Mouse (Mus musculus) forebrain, embryonic 14.5 days (tissue): Measurements from ENCODE around the gene Nup50. TPM values are rescaled to one million over a fixed set of nuclear protein-coding genes. Genes with fewer than 3 reads are reported as not detected.

Source experiments
- ATAC-seq: fragments of 200-750 bp; cut with Nextera tagmentation; 2 replicates; pipeline ENCODE4 v1.8.0; 2017; ENCODE audit warnings: mild to moderate bottlenecking, moderate library complexity
- DNase-seq: peaks from one replicate; pipeline ENCODE4 v3.0.0-alpha.2; 2015; ENCODE audit warnings: low spot score
- H3K27ac ChIP-seq: fragments of 300-500 bp; sonication (generic); 2 replicates; pipeline ENCODE4 v1.5.1; 2014; ENCODE audit warnings: low read depth, mild to moderate bottlenecking, control low read depth, low read length, moderate library complexity
- H3K27me3 ChIP-seq: fragments of 300-500 bp; sonication (generic); replicated peaks from 2 replicates; pipeline ENCODE4 v1.6.1; 2014; ENCODE audit warnings: low read length, control low read depth, mixed read lengths; ENCODE audit not compliant: control insufficient read depth, insufficient read depth
- H3K36me3 ChIP-seq: fragments of 300-500 bp; sonication (generic); 2 replicates; pipeline ENCODE4 v1.6.1; 2014; ENCODE audit warnings: low read length, control low read depth; ENCODE audit not compliant: control insufficient read depth, insufficient read depth
- H3K4me1 ChIP-seq: fragments of 300-500 bp; sonication (generic); 2 replicates; pipeline ENCODE4 v1.6.1; 2014; ENCODE audit warnings: antibody characterized with exemption, low read length, control low read depth; ENCODE audit not compliant: control insufficient read depth, insufficient read depth
- H3K4me2 ChIP-seq: fragments of 300-500 bp; sonication (generic); 2 replicates; pipeline ENCODE4 v1.6.1; 2014; ENCODE audit warnings: mild to moderate bottlenecking, control low read depth, low read length
- H3K4me3 ChIP-seq: fragments of 300-500 bp; sonication (generic); 2 replicates; pipeline ENCODE4 v1.5.1; 2014; ENCODE audit warnings: low read depth, low read length, control low read depth
- H3K9ac ChIP-seq: fragments of 300-500 bp; sonication (generic); 2 replicates; pipeline ENCODE4 v1.6.1; 2014; ENCODE audit warnings: mild to moderate bottlenecking, low read length, control low read depth, moderate library complexity
- H3K9me3 ChIP-seq: fragments of 300-500 bp; sonication (generic); replicated peaks from 2 replicates; pipeline ENCODE4 v1.6.1; 2016; ENCODE audit warnings: low read length, control low read depth, mixed read lengths; ENCODE audit not compliant: control insufficient read depth
- WGBS: fragments of 180-500 bp; shearing (Covaris S2); extraction: QIAGEN DNeasy Blood & Tissue Kit; methylation state at CpG from one replicate; pipeline ENCODE4 v1.1.7; 2014; 5-methylcytosine and 5-hydroxymethylcytosine counted together
- polyA plus RNA-seq: library from polyadenylated mRNA; unstranded; fragments of >200 nt; fragmentation: Nextera tagmentation; extraction: Ambion mirVana; gene quantifications from 2 replicates; pipeline ENCODE4 v1.2.1, GENCODE M21; 2014

The Nup50 gene
- polyA plus RNA-seq, 1 experiment from 2014 or later = 28.3 TPM

DNA sequence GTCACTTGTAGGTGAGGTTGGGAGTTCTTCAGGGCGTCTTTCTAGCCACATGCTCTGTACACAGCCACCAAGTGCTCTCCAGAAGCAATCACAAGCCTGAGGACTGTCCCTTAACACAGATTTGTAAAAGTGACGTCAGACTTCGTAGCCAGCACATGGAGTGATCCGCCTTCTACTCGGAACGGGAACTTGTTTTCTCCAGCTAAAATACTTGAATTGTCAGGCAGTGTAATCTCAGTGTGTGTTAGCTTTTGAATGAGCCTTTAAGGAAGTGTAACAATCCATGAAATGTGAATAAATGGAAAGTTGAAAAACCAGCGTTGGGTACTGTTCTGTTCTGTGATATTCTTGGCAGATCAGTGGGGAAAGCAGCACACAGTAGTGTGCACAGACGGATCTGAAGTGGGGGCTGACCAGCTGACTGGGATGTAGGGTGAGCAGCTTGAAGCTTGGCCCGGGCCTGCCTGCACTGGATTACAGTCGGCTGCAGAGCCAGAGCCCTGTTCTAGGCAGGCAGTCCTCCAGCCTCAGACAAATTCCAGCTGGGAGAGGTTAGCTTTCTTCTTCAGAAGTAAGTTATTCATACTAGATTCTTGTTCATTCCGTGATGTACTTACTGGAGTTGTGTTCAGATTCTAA lies 19.6 kb downstream of the Nup50 start:
- no peaks in the 10 kb centered on the region for H3K27me3 ChIP-seq
- no peak for DNase-seq
- 66% methylated on average over 11 of the region's 11 CpGs for WGBS
- no peaks in the 10 kb centered on the region for H3K9me3 ChIP-seq
- no peaks in the 10 kb centered on the region for H3K4me1 ChIP-seq
- H3K9ac ChIP-seq = no peak overlapping the region
- H3K4me3 ChIP-seq = no peak overlapping the region
- H3K27ac ChIP-seq = no peak overlapping the region
- ATAC-seq = peak; percentile 48; the same call in 1 of the 2 replicates
- H3K36me3 ChIP-seq = peaks cover 60% of the 10 kb centered on the region
- no peak overlapping the region for H3K4me2 ChIP-seq

GRCm38 (mm10) chr15:84944319-84944718 lies 21.1 kb downstream of the Nup50 start:
- Histone ChIP-seq H3K36me3 (peaks cover 60% of the 10 kb centered on the region), H3K9ac (no peak overlapping the region), H3K4me2 (no peak overlapping the region), H3K27ac (no peak overlapping the region), H3K9me3 (no peaks in the 10 kb centered on the region), H3K4me1 (no peaks in the 10 kb centered on the region), H3K4me3 (no peak overlapping the region), H3K27me3 (no peaks in the 10 kb centered on the region)
- ATAC-seq (no peak), DNase-seq (no peak)
- 87% methylated on average over 5 of the region's 5 CpGs for WGBS

DNA sequence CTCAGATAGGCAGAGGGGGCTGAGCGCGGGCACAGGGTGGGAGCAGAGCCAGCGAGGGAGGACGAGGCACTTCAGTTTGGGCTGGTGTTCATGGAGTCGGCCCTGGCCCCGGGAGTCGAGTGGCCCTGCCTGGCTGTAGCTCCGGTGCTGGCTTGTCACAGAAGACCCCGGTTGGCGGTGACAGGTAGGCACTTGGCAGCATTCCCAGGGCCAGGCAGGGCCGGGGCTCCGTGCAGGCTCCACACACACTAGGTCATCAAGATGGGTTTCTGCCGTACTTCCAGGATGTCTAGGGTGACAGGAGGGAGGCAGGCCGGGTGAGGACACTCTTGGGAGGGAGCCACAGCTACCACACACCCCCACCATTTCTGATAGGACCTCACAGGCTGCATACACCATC lies 25.8 kb downstream of the Nup50 start:
- Histone ChIP-seq H3K27me3 (no peaks in the 10 kb centered on the region), H3K4me3 (no peak overlapping the region), H3K9me3 (no peaks in the 10 kb centered on the region), H3K9ac (no peak overlapping the region), H3K4me1 (no peaks in the 10 kb centered on the region), H3K4me2 (no peak overlapping the region), H3K36me3 (peaks cover 72% of the 10 kb centered on the region), H3K27ac (no peak overlapping the region)
- ATAC-seq = no peak
- DNase-seq = no peak
- WGBS = 82% methylated on average over 14 of the region's 14 CpGs

- no peak for DNase-seq
- no peak for ATAC-seq
- peaks cover 82% of the 10 kb centered on the region for H3K36me3 ChIP-seq
- 91% methylated on average over 4 of the region's 4 CpGs for WGBS
- no peak overlapping the region for H3K27ac ChIP-seq
- H3K27me3 ChIP-seq = no peaks in the 10 kb centered on the region
- H3K9ac ChIP-seq = no peak overlapping the region
- H3K4me3 ChIP-seq = no peak overlapping the region
- H3K9me3 ChIP-seq = no peaks in the 10 kb centered on the region
- no peaks in the 10 kb centered on the region for H3K4me1 ChIP-seq
- H3K4me2 ChIP-seq = no peak overlapping the region
These were observed 26.8 kb downstream of the Nup50 start for GRCm38 (mm10) chr15:84950053-84950452.

DNA sequence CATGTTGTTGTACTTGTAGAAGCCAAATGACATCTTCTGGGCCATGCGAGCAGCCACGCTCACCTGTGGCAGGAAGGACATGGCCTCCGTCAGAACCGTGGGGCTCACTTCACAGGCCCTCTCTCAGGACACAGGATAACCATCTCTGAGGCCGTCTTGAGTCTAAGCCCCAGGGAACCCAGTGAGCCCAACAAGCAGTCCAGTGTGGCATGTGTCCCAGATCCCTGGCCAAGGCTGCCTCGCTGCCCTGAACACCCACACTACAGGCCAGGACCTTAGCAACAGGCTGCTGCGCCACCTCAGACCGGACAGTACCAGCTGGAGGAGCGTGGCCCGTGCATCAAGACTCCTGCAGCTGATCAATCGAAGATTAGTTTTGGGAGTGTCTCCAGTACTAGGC lies 30.0 kb downstream of the Nup50 start:
- Histone ChIP-seq H3K27ac (no peak overlapping the region), H3K36me3 (peaks cover 86% of the 10 kb centered on the region), H3K4me2 (no peak overlapping the region), H3K4me3 (no peak overlapping the region), H3K9ac (no peak overlapping the region), H3K4me1 (peaks cover 9% of the 10 kb centered on the region), H3K9me3 (no peaks in the 10 kb centered on the region), H3K27me3 (no peaks in the 10 kb centered on the region)
- no peak for DNase-seq
- ATAC-seq = no peak
- WGBS = 93% methylated on average over 11 of the region's 11 CpGs

GRCm38 (mm10) chr15:84957851-84958250 lies 34.6 kb downstream of the Nup50 start:
- H3K4me2 ChIP-seq = no peak overlapping the region
- 20% methylated on average over 3 of the region's 3 CpGs for WGBS
- peaks cover 46% of the 10 kb centered on the region for H3K36me3 ChIP-seq
- no peak overlapping the region for H3K27ac ChIP-seq
- H3K9me3 ChIP-seq = no peaks in the 10 kb centered on the region
- DNase-seq = peak; percentile 89
- H3K4me1 ChIP-seq = peaks cover 11% of the 10 kb centered on the region
- H3K4me3 ChIP-seq = no peak overlapping the region
- no peaks in the 10 kb centered on the region for H3K27me3 ChIP-seq
- no peak overlapping the region for H3K9ac ChIP-seq
- peak; percentile 75 for ATAC-seq

- Histone ChIP-seq H3K4me3 (no peak overlapping the region), H3K4me1 (peaks cover 11% of the 10 kb centered on the region), H3K9me3 (no peaks in the 10 kb centered on the region), H3K27ac (no peak overlapping the region), H3K27me3 (no peaks in the 10 kb centered on the region), H3K4me2 (no peak overlapping the region), H3K36me3 (peaks cover 41% of the 10 kb centered on the region), H3K9ac (no peak overlapping the region)
- 89% methylated on average over 3 of the region's 3 CpGs for WGBS
- no peak for DNase-seq
- no peak for ATAC-seq
These were observed 35.1 kb downstream of the Nup50 start for GRCm38 (mm10) chr15:84958331-84958730.

GRCm38 (mm10) chr15:84959891-84960290 lies 36.7 kb downstream of the Nup50 start:
- no peak for ATAC-seq
- Histone ChIP-seq H3K36me3 (peaks cover 25% of the 10 kb centered on the region), H3K4me2 (no peak overlapping the region), H3K4me1 (peaks cover 11% of the 10 kb centered on the region), H3K9ac (no peak overlapping the region), H3K27ac (no peak overlapping the region), H3K9me3 (no peaks in the 10 kb centered on the region), H3K4me3 (no peak overlapping the region), H3K27me3 (no peaks in the 10 kb centered on the region)
- no peak for DNase-seq
- WGBS = 88% methylated on average over 6 of the region's 6 CpGs

- Histone ChIP-seq H3K27me3 (no peaks in the 10 kb centered on the region), H3K4me1 (peaks cover 11% of the 10 kb centered on the region), H3K27ac (no peak overlapping the region), H3K36me3 (peaks cover 17% of the 10 kb centered on the region), H3K4me3 (no peak overlapping the region), H3K4me2 (no peak overlapping the region), H3K9me3 (no peaks in the 10 kb centered on the region), H3K9ac (peak overlapping the region; percentile 40; the same call in 1 of the 2 replicates)
- ATAC-seq (peak; percentile 14; the same call in 1 of the 2 replicates), DNase-seq (peak; percentile 28)
- 26% methylated on average over 8 of the region's 8 CpGs for WGBS
These were observed 37.5 kb downstream of the Nup50 start for GRCm38 (mm10) chr15:84960692-84961091.
